Mouse (Mus musculus): ENCODE measurements around the gene Trio.

- no peak for TF ChIP-seq CTCF (IDR thresholded peaks at IDR 0.05; ENCODE audit: low read depth)
- TF ChIP-seq EP300 (optimal IDR thresholded peaks at IDR 0.05) = no peak
These were observed 83.3 kb downstream of the Trio start for GRCm38 (mm10) chr15:27942148-27942847.

All from stomach, postnatal 0 days (tissue).